In the genomic region with DNA sequence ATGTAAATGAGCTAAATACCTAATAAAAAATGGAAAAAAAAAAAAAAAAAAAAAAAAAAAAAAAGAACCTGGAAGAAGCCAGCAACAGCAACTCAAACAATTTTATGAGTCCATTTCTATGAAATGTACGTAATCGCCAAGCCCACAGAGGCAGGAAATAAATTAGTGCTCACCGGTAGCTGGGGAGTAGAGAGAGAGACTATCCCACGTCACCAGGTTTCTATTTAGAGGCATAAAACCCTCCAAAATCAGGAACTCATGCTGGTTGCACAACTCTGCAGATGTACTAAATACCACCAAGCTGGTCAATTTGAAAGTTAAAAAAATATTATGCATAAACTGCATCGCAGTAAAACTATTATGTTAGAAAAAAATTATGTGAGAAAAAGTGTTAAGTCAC, we compare ENCODE assay signal across 27 mouse cellular contexts. TPM values are rescaled to one million over a fixed set of nuclear protein-coding genes. Genes with fewer than 3 reads are reported as not detected.
A peak's percentile ranks its signal among the peaks of the same experiment; 100 is the strongest.
DNase-seq lines count a peak whose midpoint lies in the region; ATAC-seq and TF ChIP-seq lines count a peak whose summit lies in the region.
"Had no signal": no experiment of that assay in that cellular context is flagged by ENCODE, and none has a peak within 500 bp of the region (broad histone marks: within the 10 kb centered on the region; RNA-seq: fewer than 3 reads in every experiment).

No protein-coding gene starts in this region.

- no peak for ATAC-seq in midbrain, embryonic 11.5 days (ENCODE audit: low FRiP score)
- ATAC-seq in midbrain, postnatal 0 days (ENCODE audit: low FRiP score) = no peak
- peak; percentile 100 for ATAC-seq in hematopoietic stem cell, adult 5-6 weeks (replicated peaks in 1 of 2; ENCODE audit: insufficient read depth in 1 of 2, low FRiP score in 2 of 2, low TSS enrichment in 1 of 2, low read depth in 1 of 2, poor library complexity in 2 of 2, severe bottlenecking in 2 of 2)
- peak; percentile 87 for ATAC-seq in monocyte, adult 5-6 weeks (replicated peaks; ENCODE audit: insufficient number of reproducible peaks, low FRiP score, low TSS enrichment, poor library complexity, severe bottlenecking)
- ATAC-seq in hindbrain, embryonic 11.5 days (ENCODE audit: low FRiP score) = no peak
- ATAC-seq in kidney, embryonic 14.5 days (ENCODE audit: low FRiP score, low TSS enrichment) = no peak
- ATAC-seq: forebrain, embryonic 14.5 days; forebrain, postnatal 0 days; hindbrain, postnatal 0 days; inflammation-experienced regulatory T-cells, adult 6 months; intestine, embryonic 16.5 days; Patski had no signal

- H3K9ac ChIP-seq in midbrain, embryonic 11.5 days (ENCODE audit: low read length) = no peak overlapping the region
- no peak overlapping the region for H3K9ac ChIP-seq in midbrain, postnatal 0 days (replicated peaks; ENCODE audit: low read length, poor library complexity, severe bottlenecking)
- H3K9ac ChIP-seq in hindbrain, embryonic 11.5 days (ENCODE audit: low read depth, low read length) = no peak overlapping the region
- no peak overlapping the region for H3K9ac ChIP-seq in kidney, embryonic 14.5 days (ENCODE audit: low read depth, low read length)
- H3K9ac ChIP-seq: forebrain, postnatal 0 days; hindbrain, embryonic 14.5 days had no signal

- H3K4me3 ChIP-seq in midbrain, embryonic 11.5 days (ENCODE audit: low read depth, low read length) = no peak overlapping the region
- H3K4me3 ChIP-seq in midbrain, postnatal 0 days (ENCODE audit: low read depth, low read length) = no peak overlapping the region
- no peak overlapping the region for H3K4me3 ChIP-seq in hindbrain, embryonic 11.5 days (ENCODE audit: low read depth, low read length)
- H3K4me3 ChIP-seq in kidney, embryonic 14.5 days (ENCODE audit: low read length) = no peak overlapping the region
- H3K4me3 ChIP-seq: forebrain, embryonic 10.5 days; gastrocnemius, adult 2 months; hindbrain, embryonic 10.5 days had no signal

- no peak for TF ChIP-seq CTCF in midbrain, postnatal 0 days (IDR thresholded peaks at IDR 0.05)

- no peak overlapping the region for H3K4me2 ChIP-seq in midbrain, embryonic 11.5 days
- H3K4me2 ChIP-seq in midbrain, postnatal 0 days (ENCODE audit: low read depth, low read length, poor library complexity, severe bottlenecking) = no peak overlapping the region
- no peak overlapping the region for H3K4me2 ChIP-seq in hindbrain, embryonic 11.5 days (replicated peaks; ENCODE audit: low read depth, low read length)
- no peak overlapping the region for H3K4me2 ChIP-seq in kidney, embryonic 14.5 days (replicated peaks; ENCODE audit: low read depth, low read length)
- H3K4me2 ChIP-seq: hindbrain, embryonic 14.5 days had no signal

- intact Hi-C loops in gastrocnemius, postnatal 36 days (cut with DNase I) = no loop called here

- H3K27ac ChIP-seq in midbrain, embryonic 11.5 days (ENCODE audit: low read depth, low read length) = no peak overlapping the region
- H3K27ac ChIP-seq in midbrain, postnatal 0 days (ENCODE audit: low read depth, low read length) = no peak overlapping the region
- H3K27ac ChIP-seq in hindbrain, embryonic 11.5 days (ENCODE audit: low read depth, low read length) = no peak overlapping the region
- no peak overlapping the region for H3K27ac ChIP-seq in kidney, embryonic 14.5 days (ENCODE audit: low read depth, low read length)
- H3K27ac ChIP-seq: forebrain, embryonic 10.5 days; gastrocnemius, adult 2 months; hindbrain, embryonic 10.5 days; hindbrain, embryonic 14.5 days; hindbrain, postnatal 0 days had no signal

- 91% methylated on average over 5 of the region's 5 CpGs for WGBS in midbrain, embryonic 11.5 days
- 91% methylated on average over 5 of the region's 5 CpGs for WGBS in midbrain, postnatal 0 days
- 93% methylated on average over 5 of the region's 5 CpGs for WGBS in hindbrain, embryonic 11.5 days
- WGBS in kidney, embryonic 14.5 days = 91% methylated on average over 5 of the region's 5 CpGs

- no peaks in the 10 kb centered on the region for H3K27me3 ChIP-seq in midbrain, embryonic 11.5 days (ENCODE audit: control insufficient read depth, insufficient read depth, low read length)
- no peaks in the 10 kb centered on the region for H3K27me3 ChIP-seq in midbrain, postnatal 0 days (ENCODE audit: insufficient read depth, low read length)
- H3K27me3 ChIP-seq in hindbrain, embryonic 11.5 days (ENCODE audit: control insufficient read depth, insufficient read depth, low read length) = no peaks in the 10 kb centered on the region
- H3K27me3 ChIP-seq in kidney, embryonic 14.5 days (ENCODE audit: control insufficient read depth, insufficient read depth, low read length) = no peaks in the 10 kb centered on the region
- H3K27me3 ChIP-seq: CH12.LX, Patski had no signal

- H3K4me1 ChIP-seq in midbrain, embryonic 11.5 days (ENCODE audit: control insufficient read depth, insufficient read depth, low read length) = no peaks in the 10 kb centered on the region
- H3K4me1 ChIP-seq in midbrain, postnatal 0 days (ENCODE audit: insufficient read depth, low read length) = no peaks in the 10 kb centered on the region
- H3K4me1 ChIP-seq in hindbrain, embryonic 11.5 days (replicated peaks; ENCODE audit: control insufficient read depth, insufficient read depth, low read length) = no peaks in the 10 kb centered on the region
- no peaks in the 10 kb centered on the region for H3K4me1 ChIP-seq in kidney, embryonic 14.5 days (ENCODE audit: control insufficient read depth, insufficient read depth, low read length)
- H3K4me1 ChIP-seq: hindbrain, embryonic 10.5 days had no signal

- no peaks in the 10 kb centered on the region for H3K36me3 ChIP-seq in midbrain, embryonic 11.5 days (ENCODE audit: control insufficient read depth, insufficient read depth, low read length)
- no peaks in the 10 kb centered on the region for H3K36me3 ChIP-seq in midbrain, postnatal 0 days (ENCODE audit: insufficient read depth, low read length)
- no peaks in the 10 kb centered on the region for H3K36me3 ChIP-seq in hindbrain, embryonic 11.5 days (ENCODE audit: control insufficient read depth, insufficient read depth, low read length)
- H3K36me3 ChIP-seq in kidney, embryonic 14.5 days (ENCODE audit: control insufficient read depth, insufficient read depth, low read length) = no peaks in the 10 kb centered on the region
- H3K36me3 ChIP-seq: forebrain, embryonic 10.5 days; G1E; hindbrain, embryonic 10.5 days had no signal

- peak; percentile 28 for DNase-seq in midbrain, embryonic 11.5 days (ENCODE audit: low spot score, missing footprints)
- DNase-seq in midbrain, postnatal 0 days (ENCODE audit: low spot score) = no peak
- DNase-seq in brain, adult 2 months (ENCODE audit: low read depth, low spot score) = peak; percentile 39
- no peak for DNase-seq in hindbrain, embryonic 11.5 days (ENCODE audit: low spot score)
- no peak for DNase-seq in gastrocnemius, postnatal 36 days
- DNase-seq: adrenal gland, postnatal 14 days; B cell, adult 2 months; cerebellum, adult 11-12 months; cerebellum, adult 8-10 months; cerebellum, postnatal 10 days; cerebellum, postnatal 36 days; forebrain, postnatal 0 days; gastrocnemius, adult 2 months; gastrocnemius, postnatal 14 days had no signal

- no peaks in the 10 kb centered on the region for H3K9me3 ChIP-seq in midbrain, embryonic 11.5 days (ENCODE audit: control insufficient read depth, low read length)
- no peaks in the 10 kb centered on the region for H3K9me3 ChIP-seq in midbrain, postnatal 0 days (ENCODE audit: low read length)
- H3K9me3 ChIP-seq in hindbrain, embryonic 11.5 days (ENCODE audit: control insufficient read depth, low read length) = no peaks in the 10 kb centered on the region
- H3K9me3 ChIP-seq in kidney, embryonic 14.5 days (ENCODE audit: control insufficient read depth, low read length) = no peaks in the 10 kb centered on the region
- H3K9me3 ChIP-seq: forebrain, embryonic 10.5 days; G1E; hindbrain, embryonic 10.5 days had no signal

RNA-seq across cellular contexts. Expression of a gene that starts 46.9 kb away (rescaled TPM):
- 18.9 and 19.4 TPM in 2 replicates for polyA plus RNA-seq in midbrain, embryonic 11.5 days (2014; fragmentation: Nextera tagmentation; extraction: Ambion mirVana)
- 44.8 and 46.2 TPM in 2 replicates for total RNA-seq in midbrain, postnatal 0 days (2014; rRNA removed)
- polyA plus RNA-seq in midbrain, postnatal 0 days (2015; fragmentation: Nextera tagmentation; extraction: Ambion mirVana) = 30.2 and 31.4 TPM in 2 replicates
- total RNA-seq in hematopoietic stem cell, adult 5-6 weeks (2017) = 20.2 and 21.3 TPM in 2 replicates
- 29.4 to 59.8 TPM (median 43.6 TPM) in 3 replicates for total RNA-seq in monocyte, adult 5-6 weeks (2017)
- polyA plus RNA-seq in hindbrain, embryonic 11.5 days (2014; fragmentation: Nextera tagmentation; extraction: Ambion mirVana) = 14.9 and 19.3 TPM in 2 replicates
- 1 to 10 TPM; 4.8 to 8.3 TPM for total RNA-seq in gastrocnemius, postnatal 36 days (2021)
- 10.8 and 15.5 TPM in 2 replicates for polyA plus RNA-seq in kidney, embryonic 14.5 days (2014; fragmentation: Nextera tagmentation; extraction: Ambion mirVana)

RNA-seq across cellular contexts. Expression of a gene that starts 50.3 kb away (rescaled TPM):
- polyA plus RNA-seq in midbrain, embryonic 11.5 days (2014; fragmentation: Nextera tagmentation; extraction: Ambion mirVana) = 16.0 and 17.9 TPM in 2 replicates
- total RNA-seq in midbrain, postnatal 0 days (2014; rRNA removed) = 9.9 and 20.2 TPM in 2 replicates
- 39.9 and 41.2 TPM in 2 replicates for polyA plus RNA-seq in midbrain, postnatal 0 days (2015; fragmentation: Nextera tagmentation; extraction: Ambion mirVana)
- total RNA-seq in hematopoietic stem cell, adult 5-6 weeks (2017) = 12.3 and 16.9 TPM in 2 replicates
- 21.7 to 28.7 TPM (median 26.3 TPM) in 3 replicates for total RNA-seq in monocyte, adult 5-6 weeks (2017)
- polyA plus RNA-seq in hindbrain, embryonic 11.5 days (2014; fragmentation: Nextera tagmentation; extraction: Ambion mirVana) = 18.6 and 19.3 TPM in 2 replicates
- 10 to 100 TPM; 14.7 to 17.3 TPM for total RNA-seq in gastrocnemius, postnatal 36 days (2021)
- 30.1 and 31.1 TPM in 2 replicates for polyA plus RNA-seq in kidney, embryonic 14.5 days (2014; fragmentation: Nextera tagmentation; extraction: Ambion mirVana)

Comparison
In these comparisons a context has a peak if more than half of its experiments do, and no peak if none do; other contexts are left out.
1. DNase-seq: peak in midbrain, embryonic 11.5 days (single experiment) and brain, adult 2 months (single experiment); none in midbrain, postnatal 0 days (single experiment), hindbrain, embryonic 11.5 days (single experiment) and gastrocnemius, postnatal 36 days (0 of 2).
2. ATAC-seq: peak in hematopoietic stem cell, adult 5-6 weeks (2 of 2) and monocyte, adult 5-6 weeks (single experiment); none in midbrain, embryonic 11.5 days (single experiment), midbrain, postnatal 0 days (single experiment), hindbrain, embryonic 11.5 days (single experiment) and kidney, embryonic 14.5 days (single experiment).